Comparison of ENCODE assay signal across 18 mouse cellular contexts in genomic region chr17:48376102-48376501, GRCm38 (mm10). TPM values are rescaled to one million over a fixed set of nuclear protein-coding genes. Genes with fewer than 3 reads are reported as not detected.
A peak's percentile ranks its signal among the peaks of the same experiment; 100 is the strongest.
DNase-seq lines count a peak whose midpoint lies in the region.
"Had no signal": no experiment of that assay in that cellular context is flagged by ENCODE, and none has a peak within 500 bp of the region (broad histone marks: within the 10 kb centered on the region; RNA-seq: fewer than 3 reads in every experiment).

No protein-coding gene starts in this region.

- peak; percentile 36 for DNase-seq in heart, adult 11 months
- DNase-seq in heart, postnatal 10 days, result no peak
- DNase-seq in right cerebral cortex, adult 18-20 months, result peak; percentile 46
- DNase-seq in right cerebral cortex, postnatal 10 days (ENCODE audit: low spot score in 2 of 2), result no peak
- peak; percentile 78 for DNase-seq in brain, adult 2 months (ENCODE audit: low read depth, low spot score)
- peak; percentile 64 for DNase-seq in telencephalon, adult 2 months (ENCODE audit: low read depth, low spot score)
- DNase-seq: adrenal gland, adult 2 months; adrenal gland, postnatal 14 days; cerebellum, adult 11-12 months; cerebellum, adult 8-10 months; cerebellum, postnatal 10 days; cerebellum, postnatal 36 days; embryo, embryonic 11 days; gastrocnemius, adult 2 months; gastrocnemius, postnatal 14 days; heart, adult 18-20 months; heart, postnatal 14 days had no signal

- intact Hi-C loops in heart, postnatal 10 days (cut with DNase I), result no loop called here

RNA-seq across cellular contexts. Expression of gene Treml1, which starts 16.4 kb away (rescaled TPM):
- under 1 TPM in 1 of 2 experiments, not detected in 1; 0.31 TPM for total RNA-seq in heart, postnatal 10 days (2021)
- total RNA-seq: gastrocnemius, adult 2 months; gastrocnemius, postnatal 14 days had no signal

RNA-seq across cellular contexts. Expression of gene Trem2, which starts 29.9 kb away (rescaled TPM):
- 1 to 10 TPM; 1.3 to 1.6 TPM for total RNA-seq in heart, postnatal 10 days (2021)
- total RNA-seq: hematopoietic stem cell, adult 5-6 weeks had no signal

RNA-seq across cellular contexts. Expression of gene Nfya, which starts 33.6 kb away (rescaled TPM):
- total RNA-seq in heart, postnatal 10 days (2021), result 10 to 100 TPM; 22.0 to 29.9 TPM

RNA-seq across cellular contexts. Expression of gene Oard1, which starts 33.7 kb away (rescaled TPM):
- total RNA-seq in heart, postnatal 10 days (2021), result 10 to 100 TPM; 11.5 to 16.4 TPM

RNA-seq across cellular contexts. Expression of gene Apobec2, which starts 56.6 kb away (rescaled TPM):
- total RNA-seq in heart, postnatal 10 days (2021), result 100 to 1,000 TPM; 227 to 228 TPM
- total RNA-seq: hematopoietic stem cell, adult 5-6 weeks had no signal

Comparison
In these comparisons a context has a peak if more than half of its experiments do, and no peak if none do; other contexts are left out.
1. DNase-seq: peak in heart, adult 11 months (single experiment), right cerebral cortex, adult 18-20 months (single experiment), brain, adult 2 months (single experiment) and telencephalon, adult 2 months (single experiment); none in heart, postnatal 10 days (0 of 2) and right cerebral cortex, postnatal 10 days (0 of 2).